Mouse (Mus musculus): ENCODE data around the gene Angptl7.

The Angptl7 gene

DNA sequence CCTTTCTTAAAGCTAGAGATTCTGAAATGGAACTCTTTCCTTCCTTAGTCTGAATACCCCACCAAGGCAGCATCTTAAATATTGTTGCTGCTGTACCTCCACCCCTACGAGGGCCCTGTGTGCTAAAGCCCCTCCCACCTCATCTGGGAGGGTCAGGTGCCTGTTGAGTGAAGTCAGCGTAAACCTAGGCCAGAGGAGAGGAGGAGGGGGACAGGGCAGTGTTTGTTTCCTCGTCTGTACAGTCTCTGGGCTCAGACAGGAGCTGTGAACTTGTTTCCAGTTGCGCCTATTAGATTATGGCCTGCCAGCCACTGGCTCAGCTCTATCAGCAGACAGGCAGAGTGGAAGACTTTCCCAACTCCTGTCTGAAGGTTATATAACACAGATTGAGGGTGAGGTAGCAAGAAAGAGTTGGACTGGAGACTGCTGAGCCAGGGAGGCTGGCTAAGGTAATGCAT lies at the start of gene Angptl7:
Gene Angptl7 (minus strand): TSS at position 51 of the 458 bp plus-strand sequence.
- no peak for DNase-seq (ENCODE audit: low spot score)

DNA sequence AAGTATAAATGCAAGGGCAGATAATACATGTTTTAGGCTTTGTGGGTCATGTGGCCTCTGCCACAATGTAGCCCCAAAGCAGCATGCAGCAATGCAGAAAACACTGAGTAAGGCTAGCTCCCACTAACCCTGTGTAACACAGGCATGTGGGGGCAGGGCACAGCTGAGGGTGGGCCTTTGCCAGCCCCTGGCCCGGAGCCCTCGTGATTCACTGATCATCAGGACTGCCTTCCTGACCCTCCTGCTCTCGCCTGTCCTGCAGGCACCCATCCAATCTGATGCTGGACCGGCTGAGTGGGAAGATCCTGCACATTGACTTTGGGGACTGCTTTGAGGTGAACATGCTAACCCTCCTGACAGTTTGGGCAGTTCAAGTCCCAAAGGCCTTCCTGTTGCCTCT lies 48.8 kb upstream of the Angptl7 start:
- no peak for DNase-seq (ENCODE audit: low spot score)

DNA sequence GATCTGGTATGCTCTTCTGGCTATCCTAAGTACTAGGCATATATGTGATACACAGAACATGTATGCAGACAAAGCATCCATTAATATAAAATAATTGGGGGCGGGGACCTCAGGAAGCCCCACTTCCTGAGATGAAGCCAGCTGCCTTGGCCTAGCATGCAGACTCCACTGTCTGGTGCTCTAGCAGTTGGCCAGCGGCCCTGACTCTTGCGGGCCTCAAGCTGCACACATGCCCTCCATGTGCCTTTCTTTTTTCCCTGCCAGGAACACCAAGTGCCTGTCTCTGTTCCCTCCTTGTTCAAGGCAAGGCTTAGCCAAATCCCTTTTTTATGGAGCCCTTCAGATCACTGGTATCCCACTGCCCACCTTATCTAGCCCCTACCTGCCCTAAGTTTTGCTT lies 35.6 kb upstream of the Angptl7 start:
- no peak for DNase-seq (ENCODE audit: low spot score)

DNA sequence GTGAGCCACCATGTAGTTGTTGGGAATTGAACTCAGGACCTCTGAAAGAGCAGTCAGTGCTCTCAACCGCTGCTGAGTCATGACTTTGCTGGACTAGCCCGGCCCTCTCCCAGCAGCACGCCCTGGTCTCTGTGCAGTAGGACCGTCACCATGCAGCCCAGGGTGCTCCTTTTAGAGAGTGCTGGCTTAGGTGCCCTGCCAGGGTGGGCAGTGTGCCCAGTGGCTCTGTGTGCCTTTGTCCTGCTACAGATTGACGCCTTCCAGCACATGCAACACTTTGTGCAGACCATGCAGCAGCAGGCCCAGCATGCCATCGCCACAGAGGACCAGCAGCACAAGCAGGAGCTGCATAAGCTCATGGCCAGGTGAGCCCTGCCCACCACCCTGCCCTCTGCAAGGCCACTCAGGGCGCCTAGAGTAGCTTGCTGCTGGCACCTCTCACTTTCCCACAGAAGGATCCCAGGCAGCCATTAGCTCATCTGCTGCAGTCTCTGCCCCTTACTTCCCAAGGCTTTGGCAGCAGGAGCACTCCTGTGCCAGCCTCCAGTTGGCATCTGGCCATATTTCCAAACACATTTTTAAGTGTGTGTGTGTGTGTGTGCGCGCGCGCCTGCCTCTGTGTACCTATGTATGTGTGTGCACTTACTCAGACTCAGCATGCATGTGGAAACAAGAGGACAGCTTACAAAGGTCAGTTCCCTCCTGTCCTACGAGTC lies 33.5 kb upstream of the Angptl7 start:
- no peak for DNase-seq (ENCODE audit: low spot score)

DNA sequence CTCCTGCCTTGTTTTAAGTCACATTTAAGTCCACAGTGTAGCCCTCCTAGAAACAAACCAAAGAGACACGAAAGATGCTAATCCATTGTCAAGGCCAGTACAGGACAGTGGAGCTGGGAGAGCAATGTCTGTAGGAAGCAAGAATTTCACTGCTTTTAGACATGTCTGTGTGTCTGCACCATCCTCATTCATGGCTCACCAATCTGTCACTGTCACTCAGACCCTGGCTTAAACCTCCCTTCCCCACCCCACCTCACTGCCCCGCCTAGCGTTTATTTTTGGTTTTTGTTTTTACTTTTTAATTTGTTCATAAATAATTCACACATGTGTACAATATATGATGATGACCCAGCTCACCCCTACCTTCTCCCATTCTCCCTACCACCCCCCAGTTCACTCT lies 32.3 kb upstream of the Angptl7 start:
- DNase-seq (ENCODE audit: low spot score): no peak

DNA sequence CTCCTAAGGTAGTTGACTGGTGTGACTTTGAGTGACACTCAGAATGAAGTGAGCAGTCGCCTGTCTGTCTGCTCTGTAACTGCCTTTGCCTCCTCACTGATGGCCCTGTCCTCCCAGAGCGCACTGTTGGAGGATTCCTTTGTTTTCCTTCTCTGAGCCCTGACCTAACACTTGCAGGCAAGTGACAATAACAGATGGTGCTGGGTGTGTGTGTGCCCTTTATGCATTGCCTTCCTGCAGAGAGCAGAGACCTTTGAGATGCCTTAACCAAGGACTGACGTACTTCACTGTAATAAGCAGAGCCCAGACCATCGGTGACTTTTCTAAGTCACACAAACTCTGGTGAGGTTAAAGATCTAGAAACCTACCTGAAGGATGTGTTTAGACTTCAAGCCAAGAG lies 31.1 kb upstream of the Angptl7 start:
- no peak for DNase-seq (ENCODE audit: low spot score)

DNA sequence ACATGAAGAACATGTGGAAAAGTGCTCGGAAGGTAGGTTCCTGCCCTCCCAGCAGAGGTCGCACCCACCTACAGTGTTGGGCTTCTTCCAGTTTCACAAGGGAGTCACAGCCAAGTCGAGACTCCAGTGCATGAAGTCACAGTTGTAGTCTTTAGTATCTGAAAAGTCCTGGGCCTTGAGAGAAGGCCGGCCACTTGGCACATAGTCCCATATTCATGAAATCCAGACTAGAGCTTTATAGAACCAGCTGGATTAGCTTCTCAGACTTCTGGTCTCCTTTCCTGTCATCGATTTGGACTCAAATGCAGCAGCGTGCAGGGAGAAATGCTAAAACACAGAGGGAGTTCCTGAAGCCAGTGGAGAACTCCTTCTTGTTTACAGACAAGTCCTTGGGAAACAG lies 30.5 kb upstream of the Angptl7 start:
- DNase-seq (ENCODE audit: low spot score): no peak

DNA sequence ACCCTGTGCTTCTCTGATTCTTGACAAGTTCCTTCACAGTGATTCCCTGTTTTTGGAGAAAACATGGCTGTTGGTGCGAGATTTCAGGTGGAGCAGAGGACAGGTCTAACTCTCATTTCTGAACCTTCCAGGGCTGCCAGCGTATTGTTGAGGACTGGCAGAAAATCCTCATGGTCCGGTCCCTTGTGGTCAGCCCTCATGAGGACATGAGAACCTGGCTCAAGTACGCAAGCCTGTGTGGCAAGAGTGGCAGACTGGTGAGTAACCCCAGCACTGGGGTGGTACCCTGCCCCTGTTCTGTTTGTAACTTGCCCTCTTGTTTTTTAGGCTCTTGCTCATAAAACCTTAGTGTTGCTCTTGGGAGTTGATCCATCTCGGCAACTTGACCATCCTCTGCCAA lies 30.1 kb upstream of the Angptl7 start:
- no peak for DNase-seq (ENCODE audit: low spot score)

DNA sequence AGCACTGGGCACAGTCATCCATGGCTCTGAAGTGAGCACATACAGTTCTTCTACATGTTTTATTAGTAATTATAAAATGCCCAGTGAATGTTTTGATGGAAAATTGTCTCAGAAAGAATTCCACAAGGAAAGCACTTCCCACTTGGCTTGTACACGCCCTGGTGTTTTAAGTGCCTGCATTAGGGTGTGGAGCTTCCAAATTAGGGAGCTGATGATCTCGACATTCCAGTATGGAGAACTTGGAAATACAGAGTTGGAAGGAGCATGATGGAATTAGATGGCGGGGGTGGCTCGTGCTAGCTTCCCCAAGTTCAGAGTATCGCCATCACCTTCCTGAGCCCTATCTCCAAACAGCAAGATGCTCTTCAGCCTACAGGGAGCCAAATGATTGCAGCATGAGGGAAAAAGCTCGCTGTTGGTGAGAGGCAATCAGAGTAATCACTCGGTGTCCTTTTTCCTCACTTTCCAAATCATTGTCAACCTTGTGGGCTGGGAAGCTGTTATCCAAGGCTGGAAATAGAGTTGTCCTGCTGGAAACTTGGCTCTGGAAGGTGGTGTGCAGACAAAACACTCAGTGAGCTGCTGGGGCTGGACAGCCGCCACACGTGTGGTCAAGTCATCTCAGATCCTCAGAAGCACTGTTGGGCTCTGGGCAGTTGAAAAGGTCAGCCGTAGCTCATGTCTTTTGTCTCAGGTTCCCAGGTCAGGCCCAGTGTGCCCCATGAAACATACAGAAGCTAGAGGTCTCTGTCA lies 27.1 kb upstream of the Angptl7 start:
- no peak for DNase-seq (ENCODE audit: low spot score)

DNA sequence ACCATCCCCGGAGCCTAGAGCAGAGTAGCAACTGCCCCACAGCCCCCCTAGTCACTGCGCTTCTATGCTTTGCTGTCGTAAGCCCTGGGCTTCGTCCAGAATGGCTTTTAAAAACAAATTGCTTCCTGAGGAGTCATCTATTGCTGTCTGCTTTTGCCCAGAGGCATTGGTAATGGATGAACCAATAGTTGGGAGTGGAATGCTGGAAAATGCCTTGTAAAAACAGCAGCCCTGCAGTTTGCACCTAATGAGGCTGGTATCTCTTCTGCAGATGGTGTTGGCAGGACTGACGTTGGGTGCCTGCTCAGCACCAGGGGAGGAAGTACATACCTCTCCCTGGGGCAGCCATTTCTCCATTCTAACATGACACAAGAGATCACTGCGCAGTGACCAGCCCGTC lies 23.3 kb upstream of the Angptl7 start:
- DNase-seq (ENCODE audit: low spot score): no peak

DNA sequence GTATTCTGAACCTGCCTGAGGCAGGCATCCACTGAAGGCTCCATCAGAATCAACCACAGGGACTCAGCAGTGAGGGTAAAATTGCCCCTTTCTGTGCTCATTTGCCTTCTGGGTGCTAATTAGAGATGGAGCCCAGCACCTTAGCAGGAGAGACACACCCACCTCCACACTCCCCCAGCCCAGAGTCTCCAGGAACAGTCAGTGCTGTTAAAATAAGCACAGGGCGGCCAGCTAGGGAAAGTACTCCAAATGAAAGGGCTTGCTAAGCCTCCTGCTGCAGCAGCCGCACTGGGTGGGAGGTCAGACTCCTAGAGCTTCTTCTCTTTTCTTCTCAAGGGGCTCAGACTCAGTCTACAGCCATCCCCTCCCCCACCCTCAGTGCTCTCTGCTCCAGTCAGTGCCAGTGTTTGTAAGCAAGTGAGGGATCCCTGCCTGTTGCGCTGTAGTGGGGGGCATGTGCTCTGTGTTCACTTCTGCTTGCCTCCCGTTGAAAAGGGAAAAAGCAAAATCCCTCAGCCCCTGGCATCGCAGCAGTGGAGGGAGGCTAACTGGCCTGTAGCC lies 18.1 kb upstream of the Angptl7 start:
- DNase-seq (ENCODE audit: low spot score): no peak

DNA sequence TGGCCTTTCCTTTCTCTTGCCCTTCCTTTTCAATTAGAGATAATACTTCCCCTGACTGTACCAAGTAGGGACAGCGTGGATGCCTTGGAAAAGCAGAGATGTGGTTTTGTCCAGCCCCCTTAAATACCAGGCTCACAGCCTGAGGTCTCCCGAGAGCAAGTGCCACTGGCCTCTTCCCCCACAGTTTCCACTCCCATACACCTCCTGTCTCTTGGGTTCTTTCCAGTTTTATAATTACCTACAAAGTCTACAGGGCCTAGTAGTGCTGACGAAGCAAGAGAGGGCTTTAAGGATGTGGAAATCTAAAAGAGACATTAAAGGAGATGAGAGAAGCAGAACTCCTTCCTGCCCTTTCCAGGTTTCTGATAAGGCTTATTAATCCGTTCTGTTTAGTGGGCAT lies 17.5 kb upstream of the Angptl7 start:
- no peak for DNase-seq (ENCODE audit: low spot score)

DNA sequence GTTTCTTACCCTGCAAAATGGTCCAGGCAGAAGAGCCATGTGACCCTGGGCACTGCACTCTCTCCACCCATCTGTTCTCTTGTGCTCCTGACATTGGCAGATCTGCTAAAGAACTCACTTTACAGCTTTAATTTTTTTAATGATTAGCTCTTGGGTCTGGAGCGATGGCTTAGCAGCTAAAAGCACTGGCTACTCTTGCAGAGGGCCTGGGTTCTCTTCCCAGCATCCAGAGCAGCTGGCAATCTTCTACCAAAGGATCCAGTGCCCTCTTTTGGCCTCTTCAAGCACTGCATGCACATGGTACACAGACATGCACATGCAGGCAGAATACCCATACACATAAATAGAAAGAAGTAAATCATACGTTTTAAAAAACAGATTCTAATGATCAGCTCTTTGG lies 15.1 kb upstream of the Angptl7 start:
- DNase-seq (ENCODE audit: low spot score): no peak

DNA sequence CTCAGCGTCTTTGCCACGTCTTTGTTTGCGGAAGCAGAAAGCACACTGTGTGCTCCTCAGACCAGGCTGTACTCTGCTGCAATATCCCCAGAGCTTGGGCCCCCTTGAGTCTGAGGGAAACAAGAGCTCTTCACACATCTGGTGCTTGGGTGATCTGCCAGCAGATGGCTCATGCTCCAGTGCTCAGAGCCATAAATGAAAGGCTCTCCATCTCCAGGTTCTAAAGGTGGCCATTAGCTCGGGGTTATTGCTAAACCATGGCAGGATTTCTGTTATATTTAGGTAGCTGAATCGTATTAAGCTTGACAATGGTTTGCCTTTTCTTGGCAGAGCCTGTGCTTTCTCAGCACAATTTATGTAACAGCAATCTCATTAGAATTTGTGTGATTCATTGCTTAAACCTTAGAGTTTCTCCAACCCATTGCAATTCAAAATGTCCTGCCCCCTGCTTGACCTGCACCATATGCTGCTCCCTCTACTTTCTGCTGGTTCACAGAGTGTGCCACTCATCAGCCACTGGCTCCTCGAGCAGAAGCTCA lies 12.8 kb upstream of the Angptl7 start:
- DNase-seq (ENCODE audit: low spot score): no peak

DNA sequence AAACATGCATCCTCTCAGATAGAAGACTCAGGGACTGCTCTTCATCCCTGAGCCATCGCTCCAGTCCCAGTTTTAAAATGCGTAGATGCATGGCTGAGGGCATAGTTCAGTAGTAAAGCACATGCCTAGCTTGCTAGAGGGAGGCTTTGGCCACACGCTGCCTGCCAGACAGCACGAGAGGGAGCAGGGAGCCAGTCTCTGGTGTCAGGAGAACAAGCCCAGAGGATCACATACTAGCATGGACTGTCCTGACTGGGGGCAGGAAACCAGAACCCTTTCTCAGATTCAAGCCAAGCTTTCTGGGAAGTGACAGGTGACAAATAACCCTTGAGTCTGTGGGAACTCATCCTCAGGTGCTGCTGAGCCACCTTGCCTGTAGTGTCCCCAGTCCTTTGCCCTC lies 11.1 kb upstream of the Angptl7 start:
- no peak for DNase-seq (ENCODE audit: low spot score)

DNA sequence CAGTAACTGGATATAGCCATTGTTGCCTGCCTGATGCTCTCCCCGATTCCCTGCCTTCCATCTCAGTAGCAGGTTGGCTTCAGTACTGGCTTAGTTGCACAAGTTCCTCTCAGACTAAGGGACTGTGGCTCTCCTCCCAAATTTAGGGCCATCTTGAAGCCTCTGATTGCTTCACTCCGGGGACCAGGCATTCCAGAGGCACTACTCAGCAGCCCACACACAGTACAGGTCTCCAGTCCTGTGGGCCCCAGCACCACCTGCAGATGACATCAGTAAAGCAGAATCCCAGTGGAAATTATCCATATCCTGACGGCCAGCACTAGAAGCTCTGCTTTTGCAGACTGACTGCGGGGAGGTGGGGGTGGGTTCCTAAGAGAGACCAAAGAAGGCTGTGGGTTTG lies 10.4 kb upstream of the Angptl7 start:
- DNase-seq (ENCODE audit: low spot score): no peak

DNA sequence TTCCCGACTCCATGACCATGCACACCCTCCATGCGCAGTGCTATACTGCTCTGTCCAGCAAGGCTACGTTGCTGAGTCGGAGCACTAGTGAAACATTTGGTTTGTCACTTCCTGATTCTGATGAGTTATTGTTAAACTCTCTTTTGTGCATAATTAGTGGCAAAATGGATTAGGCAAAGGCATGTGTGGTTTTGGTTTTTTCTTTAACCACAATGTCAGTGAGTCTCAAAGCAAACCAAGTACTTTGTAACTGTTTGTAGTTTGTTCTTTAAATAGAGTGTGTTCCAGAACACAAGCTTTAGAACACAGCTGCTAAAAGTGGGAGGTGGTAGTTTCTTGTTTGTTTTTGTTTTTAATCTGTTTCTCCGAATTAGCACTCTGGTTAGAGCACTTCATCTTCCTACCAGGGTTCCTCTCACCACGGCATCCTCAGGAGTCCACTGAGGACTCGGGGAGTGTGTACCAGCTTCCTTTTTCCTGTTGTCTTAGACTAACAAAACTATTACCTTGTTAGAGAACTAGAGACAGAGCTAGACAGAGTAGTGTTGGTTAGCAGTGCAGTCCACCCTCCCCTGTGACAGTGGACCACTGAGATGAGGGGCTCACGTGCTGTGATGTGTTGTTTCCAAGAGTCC lies 9.3 kb upstream of the Angptl7 start:
- no peak for DNase-seq (ENCODE audit: low spot score)

DNA sequence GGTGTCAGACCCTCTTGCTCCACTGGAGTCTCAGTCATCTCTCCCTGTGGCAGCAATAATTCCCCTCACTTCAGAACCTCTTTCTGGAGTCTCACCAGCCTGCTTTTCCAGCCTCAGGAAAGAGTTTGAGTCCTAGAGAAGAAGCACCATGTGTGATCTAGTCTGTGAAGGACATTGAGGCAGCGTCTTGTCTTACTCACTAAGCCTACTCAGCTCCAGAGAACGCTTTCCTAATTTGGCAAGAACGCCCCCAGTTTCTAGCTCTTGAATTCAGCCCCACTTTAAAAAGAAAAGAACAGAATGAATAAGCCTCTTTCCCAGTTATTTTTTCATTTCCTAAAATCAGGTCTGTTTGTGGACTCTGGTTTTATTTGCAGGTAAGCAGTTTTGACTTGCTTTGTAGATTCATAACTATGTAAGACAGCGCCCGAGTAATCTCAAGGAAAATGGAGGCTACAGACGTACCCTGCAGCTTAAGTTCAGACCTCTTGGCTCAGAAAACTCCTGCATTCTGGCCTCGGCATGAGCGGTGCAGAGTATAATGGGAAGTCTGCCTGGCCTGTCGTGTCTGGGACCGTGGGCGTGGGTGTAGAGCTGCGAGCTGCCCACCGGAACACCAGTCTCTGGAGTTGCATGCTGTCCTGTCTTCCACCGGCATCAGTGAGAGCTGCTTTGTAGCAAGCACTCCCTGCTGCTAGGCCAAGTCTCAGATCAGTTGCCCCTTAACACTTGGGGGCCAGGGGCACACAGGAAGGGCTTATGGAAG lies 8.0 kb upstream of the Angptl7 start:
- no peak for DNase-seq (ENCODE audit: low spot score)

DNA sequence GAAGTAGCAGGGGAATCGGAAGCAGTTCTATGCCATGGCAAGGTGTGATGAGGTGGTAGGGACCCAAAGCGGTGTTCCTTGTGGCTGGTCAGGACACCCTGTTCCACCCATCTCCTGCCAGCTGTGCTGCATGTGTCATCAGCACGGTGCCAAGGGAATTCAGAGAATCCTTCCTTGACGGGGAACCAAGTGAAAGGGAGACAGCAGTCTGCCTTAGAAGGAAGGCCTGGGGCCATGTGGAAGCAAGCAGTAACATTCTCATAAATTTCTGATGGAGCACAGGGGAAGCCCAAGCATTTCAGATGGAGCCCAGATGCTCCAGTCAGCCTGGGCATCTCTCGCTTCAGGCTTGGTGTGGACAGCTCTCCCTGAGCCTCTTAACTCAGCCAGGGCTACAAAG lies 7.3 kb upstream of the Angptl7 start:
- no peak for DNase-seq (ENCODE audit: low spot score)

DNA sequence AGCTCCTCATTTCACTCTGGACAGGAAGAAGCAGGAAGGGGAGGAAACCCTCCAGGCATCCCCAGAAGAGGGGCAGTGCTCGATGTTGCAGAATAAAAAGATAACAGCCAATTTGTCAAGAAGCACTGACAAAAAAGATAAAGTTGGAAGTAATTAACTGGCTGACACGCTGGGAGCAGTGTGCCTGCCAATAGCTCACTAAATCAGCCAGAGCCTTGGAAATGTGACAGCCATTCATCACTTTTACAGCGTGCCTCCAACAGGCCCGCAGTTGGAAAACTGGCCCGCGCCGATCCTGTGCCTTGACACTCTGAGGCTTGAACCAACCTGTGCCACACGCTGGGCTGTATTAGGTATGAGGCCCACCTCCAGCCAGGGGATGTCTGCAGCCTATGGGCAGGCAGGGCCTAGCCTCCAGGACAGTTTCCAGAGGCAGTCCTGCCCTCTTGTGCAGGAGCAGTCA lies 4.3 kb upstream of the Angptl7 start:
- DNase-seq (ENCODE audit: low spot score): no peak

DNA sequence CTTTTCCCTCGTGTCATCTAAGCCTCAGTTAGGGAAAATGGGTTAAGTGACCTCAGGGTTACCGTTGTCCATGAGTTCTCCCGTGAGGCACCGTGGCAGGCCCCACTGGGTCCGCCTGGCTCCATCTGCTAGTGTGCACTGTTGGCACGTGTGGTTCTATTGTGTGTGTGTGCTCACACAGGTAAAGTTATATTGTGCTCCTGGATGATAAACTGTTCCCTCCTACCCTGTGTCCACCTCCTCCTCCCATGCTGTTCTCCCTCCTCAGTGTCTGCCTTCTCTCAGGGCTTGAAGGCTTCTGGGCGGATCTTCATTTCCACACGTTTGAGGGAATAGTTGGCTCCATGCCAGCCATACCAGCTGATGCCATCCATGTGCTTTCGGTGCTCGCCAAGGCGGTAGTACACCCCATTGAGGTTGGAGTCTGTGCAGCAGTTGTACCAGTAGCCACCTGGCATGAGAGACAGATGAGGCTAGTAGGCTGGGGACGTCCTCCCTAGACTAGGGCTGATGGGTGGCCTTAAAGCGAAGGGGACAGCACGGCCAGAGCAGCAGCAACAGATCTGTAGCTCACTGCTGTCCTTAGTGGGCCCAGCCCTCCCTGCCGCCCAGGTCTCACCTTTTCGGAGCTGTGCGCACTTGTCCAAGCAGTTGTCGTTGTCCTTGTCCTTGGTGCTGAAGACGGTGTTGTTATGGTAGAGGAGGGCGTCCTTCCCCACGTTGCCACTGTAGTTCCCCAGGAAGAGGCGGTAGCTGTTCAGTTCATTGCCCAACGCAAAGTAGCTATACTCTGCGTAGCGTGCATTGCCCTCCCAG lies 4.2 kb downstream of the Angptl7 start:
- DNase-seq (ENCODE audit: low spot score): no peak

Measured in yolk sac, embryonic 10.5 days (tissue).